Mouse (Mus musculus) lung, postnatal 14 days (tissue): ENCODE data around the gene Gm3106.
"Not testable (repeated sequence)": the region's sequence is repeated elsewhere in the genome, so short reads cannot be mapped to it uniquely, and the experiment has no call there.

ENCODE experiments used
- DNase-seq: peaks from one replicate; pipeline ENCODE4 v3.0.0; 2021

The Gm3106 gene

DNA sequence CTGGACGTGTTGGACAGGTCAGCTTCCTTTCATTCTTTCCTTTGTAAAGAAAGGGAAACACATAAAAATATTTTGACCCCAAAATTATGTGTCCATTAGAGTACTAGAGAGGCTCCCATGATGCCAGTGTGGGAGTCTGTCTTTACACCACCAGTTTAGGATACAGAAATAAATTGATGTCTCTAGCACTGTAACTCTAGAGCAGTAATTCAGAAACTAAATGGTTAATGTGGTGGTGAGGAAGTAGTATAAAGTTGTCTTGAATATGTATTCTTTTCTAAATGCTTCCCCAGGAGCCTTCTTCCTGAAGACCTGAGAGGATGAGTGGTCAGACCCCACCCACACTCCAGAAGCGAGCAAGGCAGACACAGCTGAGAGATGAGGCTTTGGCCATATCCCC lies at the start of gene Gm3106:
Gene Gm3106, plus strand, starts transcription at position 301 of the 400 bp plus-strand sequence.
- DNase-seq: not testable (repeated sequence)
